Mouse (Mus musculus) layer of hippocampus, adult 6 months (tissue): ENCODE results near the gene Adam26b. TPM values are rescaled to one million over a fixed set of nuclear protein-coding genes. Genes with fewer than 3 reads are reported as not detected.

Experiments used
- long read RNA-seq, 2 experiments: library from polyadenylated mRNA; unstranded; transcript quantifications; one replicate each; pipeline ENCODE4 v2.0.0; 2019 to 2020
- polyA plus RNA-seq: library from polyadenylated mRNA; unstranded; fragments of <200 nt; fragmentation: Nextera tagmentation; gene quantifications from 2 replicates; pipeline ENCODE4 v1.2.3, GENCODE M21; 2021

The Adam26b gene
- not detected in 2 replicates for polyA plus RNA-seq
- long read RNA-seq, experiment 1, result 0 reads
- long read RNA-seq, experiment 2, result 0 reads

DNA sequence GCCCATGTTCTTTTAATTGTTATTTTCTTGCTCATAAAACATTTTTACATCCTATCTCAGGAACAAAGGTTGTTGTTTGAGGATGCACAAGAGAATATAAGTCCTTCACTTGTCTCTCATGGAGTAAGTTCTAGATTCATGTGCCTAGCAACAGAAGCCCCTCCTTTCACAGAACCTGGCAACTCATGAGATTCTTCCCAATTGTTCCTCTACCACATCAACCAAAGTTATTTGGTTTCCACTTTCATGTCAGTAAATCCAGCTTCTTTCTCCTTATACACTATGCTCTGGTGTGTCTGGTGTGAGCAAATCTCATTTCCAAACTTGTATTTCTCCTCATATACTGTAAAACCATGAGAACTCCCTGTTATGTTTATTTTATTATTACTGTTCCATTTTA lies at the start of gene Adam26b:
Adam26b (minus strand) TSS at position 101 of the 400 bp plus-strand sequence.

GRCm38 (mm10) chr8:43576607-43577006 lies 48.7 kb upstream of the Adam26b start, which contains the start of gene Adam26a:
Gene Adam26a (minus strand): TSS chr8:43576707.

Other genes with a start within 250 kb of the Adam26b start
- gene Zfp42, start 221.1 kb downstream of the Adam26b start, polyA plus RNA-seq, result not detected in 2 replicates
- not detected in 2 replicates for gene Adam26a, start 48.6 kb upstream of the Adam26b start, polyA plus RNA-seq
- not detected in 2 replicates for gene Gm5346, start 99.2 kb upstream of the Adam26b start, polyA plus RNA-seq
- not detected in 2 replicates for gene Adam34, start 181.9 kb upstream of the Adam26b start, polyA plus RNA-seq